Mouse (Mus musculus): ENCODE measurements around the gene Hsf3.
"Not testable (repeated sequence)": the region's sequence is repeated elsewhere in the genome, so short reads cannot be mapped to it uniquely, and the experiment has no call there.

Hsf3 gene

GRCm38 (mm10) chrX:96456201-96456963 lies at the start of gene Hsf3:
Gene Hsf3 (minus strand): TSS chrX:96456294.
- CTCF ChIA-PET: no interaction called here

GRCm38 (mm10) chrX:96501580-96501979 lies 45.5 kb upstream of the Hsf3 start:
- CTCF ChIA-PET: no interaction called here

DNA sequence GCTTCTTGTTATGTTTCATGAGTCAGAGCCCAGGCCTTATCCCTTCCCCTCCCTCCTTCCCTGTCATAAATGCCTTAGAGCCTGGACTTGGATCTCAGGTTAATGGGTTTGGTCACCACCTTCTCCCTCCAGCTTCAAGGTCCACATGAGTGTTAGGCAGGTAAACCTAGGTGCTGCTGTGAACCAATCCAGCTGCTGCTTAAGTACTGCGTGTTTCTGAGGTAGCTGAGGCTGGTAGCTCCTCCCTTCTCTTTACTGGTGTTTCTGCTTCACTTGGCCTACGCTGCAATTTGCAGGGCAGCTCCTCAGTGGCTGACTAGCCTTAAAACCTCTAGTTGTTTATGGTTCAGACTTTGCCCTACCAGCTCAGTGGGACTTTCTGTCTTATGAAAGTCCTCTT lies 945 bp downstream of the Hsf3 start, which contains the start of gene Heph:
Gene Heph, plus strand, starts transcription at position 211 of the 400 bp plus-strand sequence.
- CTCF ChIA-PET: no interaction called here

DNA sequence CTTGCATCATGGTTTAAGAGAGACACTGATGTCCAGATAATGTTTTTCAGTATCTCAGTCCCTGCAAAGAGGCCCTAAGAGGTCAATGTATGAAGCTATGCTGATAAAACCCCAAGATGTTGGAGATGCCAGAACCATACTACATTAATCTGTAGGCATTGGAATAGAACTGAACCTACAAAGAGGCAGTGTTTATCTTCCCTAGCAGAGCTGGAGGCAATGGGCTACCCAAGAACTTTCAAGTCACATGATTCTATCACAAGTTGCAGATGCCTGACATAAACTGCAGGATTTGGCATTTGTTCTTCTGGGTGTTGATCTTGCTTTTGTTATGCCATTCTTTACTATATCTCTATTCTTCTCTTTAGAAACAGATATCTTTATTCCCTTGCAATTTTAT lies 36.7 kb downstream of the Hsf3 start:
- CTCF ChIA-PET: no interaction called here

GRCm38 (mm10) chrX:96417733-96418132 lies 38.4 kb downstream of the Hsf3 start:
- CTCF ChIA-PET: no interaction called here

DNA sequence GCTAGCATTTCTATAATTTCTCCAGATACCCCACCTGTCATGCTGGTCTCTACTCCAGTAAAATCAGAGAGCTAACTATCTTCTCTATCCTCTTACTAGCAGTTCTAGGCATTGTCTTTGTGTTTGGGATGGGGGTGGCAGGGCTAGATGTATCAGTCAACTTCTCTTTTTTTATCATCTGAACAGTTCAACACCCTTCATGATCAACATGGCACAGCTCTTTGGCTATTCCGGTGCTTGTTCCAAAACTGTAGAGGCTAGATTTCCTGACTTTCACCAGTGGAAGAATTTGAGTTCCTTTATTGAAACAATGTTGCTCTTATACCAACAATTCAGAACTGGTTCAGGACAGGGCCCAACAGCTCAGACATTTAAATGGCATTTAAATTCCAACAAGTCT lies 39.1 kb downstream of the Hsf3 start:
- CTCF ChIA-PET: no interaction called here

GRCm38 (mm10) chrX:96415351-96415750 lies 40.7 kb downstream of the Hsf3 start:
- CTCF ChIA-PET: not testable (repeated sequence)

DNA sequence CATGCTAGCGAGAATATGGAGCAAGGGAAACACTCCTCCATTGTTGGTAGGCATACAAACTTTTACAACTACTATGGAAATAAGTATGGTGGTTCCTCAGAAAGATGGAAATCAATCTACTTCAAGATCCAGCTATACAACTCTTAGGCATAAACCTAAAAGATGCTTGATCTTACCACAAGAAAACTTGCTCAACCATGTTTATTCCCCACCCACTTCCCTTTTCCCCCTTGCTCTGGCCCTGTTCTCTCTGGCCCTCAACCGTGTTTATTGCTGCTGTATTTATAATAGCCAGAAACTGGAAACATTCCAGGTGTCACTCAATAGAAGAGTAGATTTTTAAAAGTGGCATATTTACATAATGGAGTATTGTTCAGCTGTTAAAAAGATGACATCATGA lies 117.0 kb downstream of the Hsf3 start:
- CTCF ChIA-PET: no interaction called here

DNA sequence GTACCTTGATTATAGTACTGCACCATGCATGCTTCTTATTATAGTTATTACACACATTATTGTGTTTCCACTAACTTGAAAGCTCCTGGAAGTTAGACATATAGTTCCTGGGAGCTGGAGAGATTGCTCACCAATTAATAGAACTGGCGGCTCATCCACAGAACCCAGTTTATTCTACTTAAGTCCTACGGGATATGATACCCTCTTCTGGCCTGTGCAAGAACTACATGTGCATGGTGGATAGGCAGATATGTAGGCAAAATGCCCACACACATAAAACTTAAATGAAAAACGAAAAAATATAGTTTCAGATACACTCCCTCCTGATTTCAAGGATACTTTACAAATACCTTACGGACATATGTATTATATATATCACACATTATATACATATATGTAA lies 126.3 kb downstream of the Hsf3 start:
- CTCF ChIA-PET: no interaction called here

DNA sequence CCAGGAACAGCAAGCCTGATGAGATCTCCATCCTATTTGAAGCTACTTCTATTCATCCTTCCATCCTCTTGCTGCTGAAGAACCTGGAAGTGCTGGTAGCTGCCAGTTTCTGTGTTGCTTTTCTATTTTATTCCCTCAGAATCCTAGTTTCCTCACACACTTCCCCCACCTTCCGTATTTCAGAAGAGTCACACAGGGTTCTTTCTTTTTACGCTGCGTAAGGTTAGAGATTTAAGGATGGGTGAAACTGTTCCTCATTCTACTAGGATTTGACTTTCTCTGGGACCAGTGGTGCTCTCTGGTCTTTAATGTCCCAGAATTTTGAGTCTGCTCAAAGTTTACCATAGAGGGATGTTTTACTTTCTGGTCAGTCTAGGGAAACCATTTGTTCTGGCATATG lies 162.8 kb downstream of the Hsf3 start, which contains the start of gene Vsig4:
Gene Vsig4, minus strand, starts transcription at position 101 of the 400 bp plus-strand sequence.
- CTCF ChIA-PET: no interaction called here

- CTCF ChIA-PET: no interaction called here
These were observed 199.6 kb downstream of the Hsf3 start for GRCm38 (mm10) chrX:96256509-96256908.
